8 mouse cellular contexts compared by ENCODE assay signal in the genomic region with DNA sequence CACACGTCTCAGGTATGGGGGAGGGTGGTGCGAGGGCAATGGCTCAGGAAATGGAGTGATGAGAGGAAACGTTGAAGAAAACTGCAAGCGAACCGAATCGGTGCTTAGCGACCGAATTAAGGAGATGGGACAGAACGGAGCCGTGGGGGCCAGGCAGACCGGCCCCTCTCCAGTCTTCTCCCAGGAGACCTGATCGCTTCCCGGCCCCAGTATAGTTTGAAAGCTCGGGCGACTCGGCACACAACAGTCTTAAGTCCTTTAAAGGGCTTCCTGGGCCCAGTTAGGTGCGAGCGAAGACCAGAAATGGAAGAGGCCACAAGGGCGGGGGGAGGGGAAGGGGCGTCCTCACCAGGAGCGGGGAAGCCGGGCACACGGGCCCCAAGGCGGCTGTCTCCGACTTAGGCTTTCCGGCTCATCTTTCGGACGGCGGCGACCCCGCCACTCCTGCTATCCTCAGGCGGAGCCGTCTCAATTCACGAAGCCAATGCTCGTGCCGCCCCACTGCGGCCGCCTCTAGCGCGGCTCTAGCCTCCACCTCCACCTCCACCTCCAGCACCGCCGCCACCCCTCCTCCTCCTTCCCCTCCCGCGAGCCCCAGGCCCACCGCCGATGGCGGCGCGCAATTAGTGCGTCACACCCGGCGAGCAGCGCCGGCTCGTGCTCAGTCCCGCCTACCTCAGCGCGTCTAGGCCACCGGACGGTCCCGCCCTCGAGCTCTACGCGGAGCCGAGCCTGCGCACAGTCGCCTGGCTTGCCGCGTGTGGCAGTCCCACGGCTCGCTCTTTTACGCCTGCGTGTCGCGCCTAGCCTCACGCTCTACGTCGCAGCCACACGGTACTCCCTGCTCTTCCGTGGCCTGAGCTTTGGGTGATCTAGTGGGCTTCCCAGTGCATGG. TPM values are rescaled to one million over a fixed set of nuclear protein-coding genes. Genes with fewer than 3 reads are reported as not detected.
A peak's percentile ranks its signal among the peaks of the same experiment; 100 is the strongest.
DNase-seq lines count a peak whose midpoint lies in the region; ATAC-seq lines count a peak whose summit lies in the region.

TSS of gene Senp3 (minus strand) at position 771 of the 895 bp plus-strand sequence.

- peaks cover 11% of the 10 kb centered on the region for H3K36me3 ChIP-seq in hindbrain, embryonic 16.5 days (ENCODE audit: control insufficient read depth, insufficient read depth, low read length)
- peaks cover 16% of the 10 kb centered on the region for H3K36me3 ChIP-seq in macrophage (ENCODE audit: inconsistent target)

- H3K9me3 ChIP-seq in hindbrain, embryonic 16.5 days (ENCODE audit: control insufficient read depth, low read length), result no peaks in the 10 kb centered on the region

- WGBS in hindbrain, embryonic 16.5 days, result under 1% methylated on average over 62 of the region's 80 CpGs
- under 1% methylated on average over 62 of the region's 80 CpGs for WGBS in macrophage (ENCODE audit: missing documents)

- H3K4me1 ChIP-seq in hindbrain, embryonic 16.5 days (ENCODE audit: control insufficient read depth, insufficient read depth, low read depth, low read length), result peaks cover 34% of the 10 kb centered on the region

- peak within 1 kb of the TSS; percentile 81 for H3K9ac ChIP-seq in hindbrain, embryonic 16.5 days (ENCODE audit: low read depth, low read length)

- H3K27me3 ChIP-seq in hindbrain, embryonic 16.5 days (replicated peaks; ENCODE audit: control insufficient read depth, insufficient read depth, low read length), result no peaks in the 10 kb centered on the region

- H3K4me3 ChIP-seq in hindbrain, embryonic 16.5 days (ENCODE audit: low read length), result peak within 1 kb of the TSS; percentile 65
- H3K4me3 ChIP-seq in macrophage (ENCODE audit: inconsistent target), result peak within 1 kb of the TSS; percentile 88

- peak; percentile 98 for DNase-seq in T-cell, adult 2 months (ENCODE audit: low spot score)
- peak; percentile 95 to 98 for DNase-seq in cerebellum, postnatal 36 days
- peak; percentile 96 for DNase-seq in gastrocnemius, adult 18-20 months (ENCODE audit: low spot score)
- DNase-seq in left cerebral cortex, adult 18-20 months (ENCODE audit: low spot score in 2 of 2), result peak; percentile 97 to 98
- DNase-seq in right cerebral cortex, adult 18-20 months, result peak; percentile 98
- peak; percentile 88 for DNase-seq in urinary bladder, postnatal 10 days (ENCODE audit: low spot score)

- peak within 1 kb of the TSS; percentile 92 for H3K27ac ChIP-seq in hindbrain, embryonic 16.5 days (ENCODE audit: low read depth, low read length)
- peak within 1 kb of the TSS; percentile 82 for H3K27ac ChIP-seq in macrophage

- peaks cover 64% of the 10 kb centered on the region for H3K79me2 ChIP-seq in macrophage (ENCODE audit: inconsistent target)

- H3K4me2 ChIP-seq in hindbrain, embryonic 16.5 days (ENCODE audit: low read length), result peak within 1 kb of the TSS; percentile 87

- peak; percentile 97 for ATAC-seq in hindbrain, embryonic 16.5 days

RNA-seq across cellular contexts. Expression of gene Senp3, which starts in this region (rescaled TPM):
- 10 to 100 TPM; 21.9 to 25.4 TPM for total RNA-seq in gastrocnemius, adult 18-20 months (2021)
- polyA plus RNA-seq in hindbrain, embryonic 16.5 days (2015; fragmentation: Nextera tagmentation; extraction: Ambion mirVana), result 89.8 and 104 TPM in 2 replicates
- total RNA-seq in left cerebral cortex, adult 18-20 months (2021), result 10 to 100 TPM; 91.4 to 98.7 TPM
- total RNA-seq in macrophage (2018; cell fraction: chromatin; rRNA removed), result 100 to 1,000 TPM; 150 to 595 (median 301) TPM
- 10 to 100 TPM; 51.5 to 80.4 (median 66.5) TPM for total RNA-seq in macrophage (2018; cell fraction: cytosol; rRNA removed)
- total RNA-seq in macrophage (2018; cell fraction: nucleus; rRNA removed), result 100 to 1,000 TPM in 24 of 26 experiments, 10 to 100 TPM in 2; 85.8 to 278 (median 154) TPM
- polyA plus RNA-seq in macrophage (2018), result 57.8 to 99.6 TPM (median 77.5 TPM) in 3 replicates

Comparison
In these comparisons a context has a peak if more than half of its experiments do, and no peak if none do; other contexts are left out.
1. Peak in every context shown above with its lines: DNase-seq, ATAC-seq, H3K4me3 ChIP-seq and H3K27ac ChIP-seq.